Mouse (Mus musculus) CH12.LX (cell line): Measurements from ENCODE around the gene Arrdc3. TPM values are rescaled to one million over a fixed set of nuclear protein-coding genes. Genes with fewer than 3 reads are reported as not detected.

Experiments used
- DNase-seq: peaks from one replicate; pipeline ENCODE4 v3.0.0-alpha.2; 2013; ENCODE audit errors: extremely low read depth
- H3K27ac ChIP-seq: 2 replicates; pipeline ENCODE4 v1.5.1; 2012; ENCODE audit warnings: low read depth, mild to moderate bottlenecking, control low read depth, moderate library complexity; ENCODE audit not compliant: insufficient read depth
- H3K27me3 ChIP-seq: replicated peaks from 2 replicates; pipeline ENCODE3; 2012; ENCODE audit warnings: inconsistent platforms
- H3K36me3 ChIP-seq, 2 experiments: replicated peaks in 1 of 2; 2 replicates each; pipeline versions ENCODE3 to v1.6.1; 2012; ENCODE audit warnings: inconsistent platforms in 1 of 2, low read length in 1 of 2, mild to moderate bottlenecking in 1 of 2, mixed read lengths in 1 of 2, moderate library complexity in 1 of 2; ENCODE audit not compliant: control insufficient read depth in 1 of 2, insufficient read depth in 1 of 2
- H3K4me1 ChIP-seq, 2 experiments: 2 replicates each; pipeline ENCODE4 v1.6.1; 2012; ENCODE audit warnings: inconsistent platforms in 1 of 2, moderate library complexity in 1 of 2; ENCODE audit not compliant: insufficient read depth in 2 of 2, control insufficient read depth in 1 of 2
- H3K4me2 ChIP-seq: 2 replicates; pipeline ENCODE4 v1.6.1; 2012; ENCODE audit warnings: low read depth, mild to moderate bottlenecking, control low read depth; ENCODE audit not compliant: poor library complexity, insufficient read depth, severe bottlenecking
- H3K4me3 ChIP-seq, 3 experiments: fragments of 150-350 bp in 1 of 3; sonication (generic) in 1 of 3; replicated peaks in 1 of 3; 2 replicates each; pipeline versions ENCODE3 to v1.5.1; 2011 to 2012; ENCODE audit warnings: low read depth in 2 of 3, low read length in 2 of 3, mild to moderate bottlenecking in 2 of 3, moderate library complexity in 2 of 3, control low read depth in 1 of 3, improper control_type of control experiment in 1 of 3, inconsistent platforms in 1 of 3, mixed read lengths in 1 of 3; ENCODE audit not compliant: poor library complexity in 1 of 3
- H3K79me2 ChIP-seq: replicated peaks from 2 replicates; pipeline ENCODE4 v1.6.1; 2012; ENCODE audit warnings: mild to moderate bottlenecking, moderate library complexity; ENCODE audit not compliant: control insufficient read depth, poor library complexity, insufficient read depth, severe bottlenecking; ENCODE audit errors: extremely low read depth
- H3K9ac ChIP-seq: 2 replicates; pipeline ENCODE4 v1.6.1; 2012; ENCODE audit warnings: low read depth, mild to moderate bottlenecking, control low read depth, moderate library complexity; ENCODE audit not compliant: insufficient read depth
- H3K9me3 ChIP-seq: replicated peaks from 2 replicates; pipeline ENCODE3; 2012; ENCODE audit warnings: low read length, inconsistent platforms, mixed read lengths
- BHLHE40 ChIP-seq: IDR thresholded peaks from 2 replicates; pipeline ENCODE4 v1.6.1; 2011; ENCODE audit warnings: mild to moderate bottlenecking, low read depth, low read length, improper control_type of control experiment
- CHD1 ChIP-seq: IDR thresholded peaks from 2 replicates; pipeline ENCODE4 v1.6.1; 2012; ENCODE audit warnings: low read depth, low read length, improper control_type of control experiment, inconsistent platforms
- CHD2 ChIP-seq: IDR thresholded peaks from 2 replicates; pipeline ENCODE4 v1.6.1; 2011; ENCODE audit warnings: low read length, improper control_type of control experiment
- CTCF ChIP-seq, 2 experiments: IDR thresholded peaks in 1 of 2; conservative IDR thresholded peaks in 1 of 2; 2 replicates each; pipeline ENCODE4 v1.5.1; 2011 to 2012; ENCODE audit warnings: low read depth in 2 of 2, low read length in 2 of 2, improper control_type of control experiment in 1 of 2, inconsistent platforms in 1 of 2, mild to moderate bottlenecking in 1 of 2, moderate library complexity in 1 of 2
- E2F4 ChIP-seq: IDR thresholded peaks from 2 replicates; pipeline ENCODE4 v1.6.1; 2011; ENCODE audit warnings: low read depth, low read length, improper control_type of control experiment; ENCODE audit not compliant: insufficient replicate concordance
- ELF1 ChIP-seq: IDR thresholded peaks from 2 replicates; pipeline ENCODE4 v1.6.1; 2014; ENCODE audit warnings: low read depth, mild to moderate bottlenecking, inconsistent platforms, low read length, improper control_type of control experiment
- EP300 ChIP-seq: IDR thresholded peaks from 2 replicates; pipeline ENCODE4 v1.6.1; 2011; ENCODE audit warnings: low read length, improper control_type of control experiment
- ETS1 ChIP-seq: conservative IDR thresholded peaks from 2 replicates; pipeline ENCODE4 v1.6.1; 2012; ENCODE audit warnings: low read depth, mild to moderate bottlenecking, inconsistent platforms, low read length, improper control_type of control experiment, moderate library complexity
- GABPA ChIP-seq: IDR thresholded peaks from 2 replicates; pipeline ENCODE4 v1.6.1; 2012; ENCODE audit warnings: low read depth, low read length, improper control_type of control experiment, inconsistent platforms; ENCODE audit not compliant: insufficient replicate concordance
- HCFC1 ChIP-seq: IDR thresholded peaks from 2 replicates; pipeline ENCODE4 v1.6.1; 2012; ENCODE audit warnings: low read depth, mild to moderate bottlenecking, inconsistent platforms, low read length, improper control_type of control experiment
- IRF4 ChIP-seq: IDR thresholded peaks from 2 replicates; pipeline ENCODE4 v1.6.1; 2014; ENCODE audit warnings: low read depth, mild to moderate bottlenecking, inconsistent platforms, low read length, improper control_type of control experiment
- JUN ChIP-seq: IDR thresholded peaks from 2 replicates; pipeline ENCODE4 v1.6.1; 2011; ENCODE audit warnings: low read depth, mild to moderate bottlenecking, low read length, improper control_type of control experiment, moderate library complexity; ENCODE audit not compliant: insufficient read depth
- JUND ChIP-seq: conservative IDR thresholded peaks from 2 replicates; pipeline ENCODE4 v1.6.1; 2011; ENCODE audit warnings: low read depth, low read length, improper control_type of control experiment
- KAT2A ChIP-seq: IDR thresholded peaks from 2 replicates; pipeline ENCODE4 v1.6.1; 2012; ENCODE audit warnings: low read length, improper control_type of control experiment, inconsistent platforms; ENCODE audit not compliant: insufficient replicate concordance
- MAFK ChIP-seq: IDR thresholded peaks from 2 replicates; pipeline ENCODE4 v1.6.1; 2011; ENCODE audit warnings: low read length, improper control_type of control experiment; ENCODE audit not compliant: insufficient replicate concordance
- MAX ChIP-seq: IDR thresholded peaks from 2 replicates; pipeline ENCODE4 v1.6.1; 2011; ENCODE audit warnings: low read length, improper control_type of control experiment
- MAZ ChIP-seq: IDR thresholded peaks from 2 replicates; pipeline ENCODE4 v1.6.1; 2012; ENCODE audit warnings: low read depth, mild to moderate bottlenecking, inconsistent platforms, low read length, improper control_type of control experiment, moderate library complexity
- MEF2A ChIP-seq: IDR thresholded peaks from 2 replicates; pipeline ENCODE4 v1.6.1; 2014; ENCODE audit warnings: low read depth, mild to moderate bottlenecking, inconsistent platforms, low read length, improper control_type of control experiment, borderline replicate concordance
- MXI1 ChIP-seq: IDR thresholded peaks from 2 replicates; pipeline ENCODE4 v1.6.1; 2011; ENCODE audit warnings: mild to moderate bottlenecking, low read depth, low read length, improper control_type of control experiment
- MYC ChIP-seq: IDR thresholded peaks from 2 replicates; pipeline ENCODE4 v1.6.1; 2011; ENCODE audit warnings: low read depth, mild to moderate bottlenecking, improper control_type of control experiment, low read length
- NELFE ChIP-seq: IDR thresholded peaks from 2 replicates; pipeline ENCODE4 v1.6.1; 2011; ENCODE audit warnings: low read depth, low read length, improper control_type of control experiment
- NRF1 ChIP-seq: IDR thresholded peaks from 2 replicates; pipeline ENCODE4 v1.6.1; 2014; ENCODE audit warnings: low read depth, mild to moderate bottlenecking, inconsistent platforms, low read length, improper control_type of control experiment, moderate library complexity
- PAX5 ChIP-seq: IDR thresholded peaks from 2 replicates; pipeline ENCODE4 v1.6.1; 2012; ENCODE audit warnings: low read length, inconsistent platforms, mixed read lengths
- POLR2A ChIP-seq: IDR thresholded peaks from 2 replicates; pipeline ENCODE4 v1.6.1; 2011; ENCODE audit warnings: low read depth, mild to moderate bottlenecking, improper control_type of control experiment, low read length
- POLR2AphosphoS2 ChIP-seq: IDR thresholded peaks from 2 replicates; pipeline ENCODE4 v1.6.1; 2011; ENCODE audit warnings: low read depth, low read length, improper control_type of control experiment
- RAD21 ChIP-seq: IDR thresholded peaks from 2 replicates; pipeline ENCODE4 v1.6.1; 2011; ENCODE audit warnings: low read depth, mild to moderate bottlenecking, low read length, improper control_type of control experiment, moderate library complexity
- RCOR1 ChIP-seq: conservative IDR thresholded peaks from 2 replicates; pipeline ENCODE4 v1.6.1; 2012; ENCODE audit warnings: low read depth, mild to moderate bottlenecking, inconsistent platforms, low read length, improper control_type of control experiment
- SIN3A ChIP-seq: IDR thresholded peaks from 2 replicates; pipeline ENCODE4 v1.6.1; 2012; ENCODE audit warnings: low read length, improper control_type of control experiment, inconsistent platforms
- SMC3 ChIP-seq: IDR thresholded peaks from 2 replicates; pipeline ENCODE4 v1.6.1; 2011; ENCODE audit warnings: low read depth, low read length, improper control_type of control experiment
- TBP ChIP-seq: conservative IDR thresholded peaks from 2 replicates; pipeline ENCODE4 v1.6.1; 2011; ENCODE audit warnings: low read depth, low read length, improper control_type of control experiment
- TCF12 ChIP-seq: IDR thresholded peaks from 2 replicates; pipeline ENCODE4 v1.6.1; 2014; ENCODE audit warnings: low read depth, mild to moderate bottlenecking, inconsistent platforms, low read length, improper control_type of control experiment
- UBTF ChIP-seq: IDR thresholded peaks from 2 replicates; pipeline ENCODE4 v1.6.1; 2012; ENCODE audit warnings: low read depth, mild to moderate bottlenecking, inconsistent platforms, low read length, improper control_type of control experiment, moderate library complexity
- USF1 ChIP-seq: IDR thresholded peaks from 2 replicates; pipeline ENCODE4 v1.6.1; 2014; ENCODE audit warnings: low read depth, mild to moderate bottlenecking, inconsistent platforms, low read length, improper control_type of control experiment
- USF2 ChIP-seq: conservative IDR thresholded peaks from 2 replicates; pipeline ENCODE4 v1.6.1; 2011; ENCODE audit warnings: low read depth, low read length, improper control_type of control experiment
- ZC3H11A ChIP-seq: IDR thresholded peaks from 2 replicates; pipeline ENCODE4 v1.6.1; 2012; ENCODE audit warnings: low read depth, mild to moderate bottlenecking, inconsistent platforms, low read length, improper control_type of control experiment
- ZKSCAN1 ChIP-seq: IDR thresholded peaks from 2 replicates; pipeline ENCODE4 v1.6.1; 2012; ENCODE audit warnings: low read depth, inconsistent platforms, low read length, improper control_type of control experiment, borderline replicate concordance
- ZMIZ1 ChIP-seq: IDR thresholded peaks from 2 replicates; pipeline ENCODE4 v1.6.1; 2012; ENCODE audit warnings: low read depth, mild to moderate bottlenecking, inconsistent platforms, low read length, improper control_type of control experiment
- ZNF384 ChIP-seq: IDR thresholded peaks from 2 replicates; pipeline ENCODE4 v1.6.1; 2012; ENCODE audit warnings: low read depth, low read length, improper control_type of control experiment, inconsistent platforms
- dilution Hi-C: fragments of 300-500 bp; cut with MboI; formaldehyde crosslinking; loops from 2 replicates; pipeline ENCODE4 v1.14.3; 2020; ENCODE audit warnings: low sequenced_read_pairs; ENCODE audit not compliant: extremely low pct_unique_long_range_greater_than_20kb, extremely low pct_ligation_motif_present
- in situ Hi-C: fragments of 300-500 bp; cut with MboI; formaldehyde crosslinking; loops from 3 replicates; pipeline ENCODE4 v1.14.3; 2019; ENCODE audit warnings: low sequenced_read_pairs, low pct_ligation_motif_present, low pct_unique_long_range_greater_than_20kb, mixed read lengths
- polyA plus RNA-seq: library from polyadenylated mRNA; unstranded; fragments of >175 nt; gene quantifications from 2 replicates; pipeline ENCODE4 v1.2.1, GENCODE M21; 2012; ENCODE audit warnings: low read depth; ENCODE audit not compliant: insufficient read length
- total RNA-seq, 2 experiments: library from RNA; depleted of rRNA; stranded (reverse); fragments of 300-350 nt in 1 of 2; fragments of >200 nt in 1 of 2; gene quantifications; 2 replicates each; pipeline ENCODE4 v1.2.3; 2012 to 2014

Gene Arrdc3
- total and polyA plus RNA-seq, 3 experiments = 3.8 to 11.7 (median 5.6) TPM

DNA sequence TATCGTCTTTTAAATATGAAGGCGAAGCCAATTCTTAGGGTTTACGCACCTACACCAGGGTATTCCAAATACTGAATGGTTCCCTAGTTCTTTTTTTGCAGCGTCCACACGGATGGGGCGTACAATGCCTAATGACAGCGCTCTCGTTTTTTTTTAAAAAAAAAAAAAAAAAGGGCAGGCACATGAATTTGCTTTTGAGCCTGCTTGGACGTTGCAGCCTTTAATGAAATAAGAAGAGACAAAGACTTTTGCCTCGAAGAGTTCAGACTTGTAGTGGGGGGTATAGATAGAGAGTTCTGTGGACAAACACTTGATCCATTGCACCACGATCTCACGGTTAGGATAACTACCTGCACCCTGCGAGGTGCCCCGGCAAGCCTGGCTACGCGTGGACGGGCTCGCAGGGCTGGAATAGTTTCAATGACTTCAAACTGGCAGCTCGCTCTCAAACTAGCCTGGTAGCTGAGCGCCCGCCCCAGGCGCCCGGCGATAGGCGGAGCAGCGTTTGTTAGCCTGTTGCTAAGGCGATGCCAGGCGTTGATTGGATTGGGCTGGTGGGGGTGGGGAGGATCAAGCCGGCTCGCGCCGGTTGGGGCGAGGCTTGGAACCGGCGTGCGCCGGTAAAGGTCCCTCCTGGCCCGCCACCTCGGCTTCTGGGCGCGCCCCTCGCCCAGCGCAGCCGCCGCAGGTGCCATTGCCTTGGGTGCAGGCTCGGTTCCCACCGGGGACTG lies 2.1 kb downstream of the Arrdc3 start:
- TF ChIP-seq ZC3H11A (no peak), ETS1 (0 out of 2 replicates have a peak, but pooled peaks have one; percentile 23), USF2 (no peak), IRF4 (no peak), E2F4 (no peak), POLR2A (peak; percentile 32; the same call in 1 of the 2 replicates), JUND (no peak), CTCF (conservative IDR thresholded peaks at IDR 0.05 in 1 of 2, IDR thresholded peaks at IDR 0.05 in 1 of 2; ENCODE audit: low read depth in 2 of 2, low read length in 2 of 2) (no peak), PAX5 (no peak), EP300 (no peak), MXI1 (peak; percentile 90), MAX (peak; percentile 36; the same call in 1 of the 2 replicates), NELFE (0 out of 2 replicates have a peak, but pooled peaks have one; percentile 1), SIN3A (no peak; the same call in 1 of the 2 replicates), ZMIZ1 (0 out of 2 replicates have a peak, but pooled peaks have one; percentile 27), TCF12 (peak; percentile 62), SMC3 (no peak), CHD2 (peak; percentile 95), CHD1 (no peak), POLR2AphosphoS2 (no peak), JUN (no peak), MEF2A (no peak), BHLHE40 (peak; percentile 49), ELF1 (no peak), MAZ (no peak), RCOR1 (no peak), NRF1 (no peak), MYC (peak; percentile 70), HCFC1 (peak; percentile 24; the same call in 1 of the 2 replicates), USF1 (no peak), ZKSCAN1 (no peak), KAT2A (no peak), RAD21 (no peak), UBTF (no peak; the same call in none of the 2 replicates), GABPA (no peak), TBP (0 out of 2 replicates have a peak, but pooled peaks have one; percentile 26), MAFK (no peak), ZNF384 (peak; percentile 95)
- TF ChIP-seq, all 38 proteins: peak for 13
- Histone ChIP-seq H3K27ac (peak overlapping the region; percentile 93), H3K36me3 (peaks cover 4 to 15% of the 10 kb centered on the region in 2 experiments), H3K4me2 (peak overlapping the region; percentile 73; the same call in 1 of the 2 replicates), H3K4me1 (peaks cover 0 to 10% of the 10 kb centered on the region in 2 experiments; a peak in 1 of 4 replicates), H3K27me3 (no peaks in the 10 kb centered on the region), H3K9me3 (no peaks in the 10 kb centered on the region), H3K4me3 (peak overlapping the region; percentile 72 to 80 (median 79)), H3K9ac (peak overlapping the region; percentile 90), H3K79me2 (peaks cover 2% of the 10 kb centered on the region; the same call in 1 of the 2 replicates)
- in situ Hi-C loops = loop anchor here (25.0 kb wide), 1 partner anchor 277 kb away; no protein-coding TSS in a partner anchor
- dilution Hi-C loops = no loop called here
- DNase-seq = peak; percentile 94
